Mouse (Mus musculus) kidney, embryonic 15.5 days (tissue): Measurements from ENCODE around the gene Tlr9. TPM values are rescaled to one million over a fixed set of nuclear protein-coding genes. Genes with fewer than 3 reads are reported as not detected.

Experiments
- microRNA counts: library from miRNA; unstranded; fragments of <30 nt; microRNA quantifications from one replicate; lab custom pipeline; 2016
- microRNA-seq: library from miRNA; unstranded; fragments of <30 nt; microRNA quantifications from one replicate; pipeline ENCODE4, GENCODE M21; 2016
- polyA plus RNA-seq: library from polyadenylated mRNA; unstranded; fragments of >200 nt; fragmentation: Nextera tagmentation; extraction: Ambion mirVana; gene quantifications from 2 replicates; pipeline ENCODE4 v1.2.1, GENCODE M21; 2015

Tlr9 gene
- polyA plus RNA-seq, 1 experiment from 2014 or later, result 0.09 TPM

MicroRNA genes within 50 kb of the gene (microRNA counts, 519-probe panel; counts per million panel counts)
- microRNA mmu-let-7g (lab: Ali Mortazavi, UCI), result 4,326 counts per million, percentile 98 among the panel's probes with 10 or more counts

Small RNA genes lying within 50 kb of the gene (microRNA-seq; reads per million reads assigned to microRNA genes)
- 58,331 reads per million, percentile 99 among the genes with 10 or more reads in this experiment for gene Mirlet7g

Other genes starting within 250 kb of the Tlr9 start
- gene Col6a4, start 125.8 kb upstream of the Tlr9 start, polyA plus RNA-seq, result 0.55 and 0.64 TPM in 2 replicates
- gene Glyctk, start 64.5 kb upstream of the Tlr9 start, polyA plus RNA-seq, result 7.9 and 9.4 TPM in 2 replicates
- 21.9 and 28.3 TPM in 2 replicates for gene Wdr82, start 51.7 kb upstream of the Tlr9 start, polyA plus RNA-seq
- gene Ppm1m, start 22.9 kb upstream of the Tlr9 start, polyA plus RNA-seq, result 49.0 and 55.1 TPM in 2 replicates
- 67.0 and 73.4 TPM in 2 replicates for gene Twf2, start 19.5 kb upstream of the Tlr9 start, polyA plus RNA-seq
- gene Alas1, start 26.1 kb downstream of the Tlr9 start, polyA plus RNA-seq, result 104 and 121 TPM in 2 replicates
- gene Poc1a, start 58.5 kb downstream of the Tlr9 start, polyA plus RNA-seq, result 24.5 and 28.0 TPM in 2 replicates
- gene Dusp7, start 146.0 kb downstream of the Tlr9 start, polyA plus RNA-seq, result 15.6 and 17.7 TPM in 2 replicates
- 1,077 and 1,119 TPM in 2 replicates for gene Rpl29, start 206.9 kb downstream of the Tlr9 start, polyA plus RNA-seq
- gene Acy1, start 215.7 kb downstream of the Tlr9 start, polyA plus RNA-seq, result 49.9 and 52.0 TPM in 2 replicates
- gene Abhd14b, start 224.9 kb downstream of the Tlr9 start, polyA plus RNA-seq, result 27.9 and 30.6 TPM in 2 replicates
- 55.5 and 56.8 TPM in 2 replicates for gene Abhd14a, start 225.1 kb downstream of the Tlr9 start, polyA plus RNA-seq
- 118 and 140 TPM in 2 replicates for gene Pcbp4, start 230.7 kb downstream of the Tlr9 start, polyA plus RNA-seq
- gene Gpr62, start 243.3 kb downstream of the Tlr9 start, polyA plus RNA-seq, result 0.22 and 0.47 TPM in 2 replicates